Mouse (Mus musculus) G1E (cell line): ENCODE data around the gene Slc7a7.

ENCODE experiments used
- CTCF ChIP-seq: IDR thresholded peaks from 2 replicates; pipeline ENCODE4 v1.5.1; 2012; ENCODE audit warnings: low read depth, low read length, inconsistent platforms, mixed read lengths
- GATA1 ChIP-seq: IDR thresholded peaks from 2 replicates; pipeline ENCODE4 v1.6.1; 2012; ENCODE audit warnings: borderline replicate concordance, low read length, inconsistent platforms, mixed read lengths
- TAL1 ChIP-seq: conservative IDR thresholded peaks from 2 replicates; pipeline ENCODE4 v1.6.1; 2012; ENCODE audit warnings: low read depth, low read length, inconsistent platforms, mixed read lengths

GRCm38 (mm10) chr14:54462146-54462545, 44.6 kb upstream of the Slc7a7 start:
- no peak for TF ChIP-seq CTCF
- no peak for TF ChIP-seq GATA1
- TF ChIP-seq TAL1, result no peak
